Mouse (Mus musculus) intestine, postnatal 0 days (tissue): ENCODE results near the gene Kxd1. TPM values are rescaled to one million over a fixed set of nuclear protein-coding genes. Genes with fewer than 3 reads are reported as not detected.

Source experiments
- ATAC-seq: fragments of 200-750 bp; cut with Nextera tagmentation; 2 replicates; pipeline ENCODE4 v1.8.0; 2017; ENCODE audit warnings: mild to moderate bottlenecking, moderate TSS enrichment, moderate library complexity
- H3K27ac ChIP-seq: fragments of 300-500 bp; sonication (generic); 2 replicates; pipeline ENCODE4 v1.5.1; 2014; ENCODE audit warnings: mild to moderate bottlenecking, low read depth, low read length, moderate library complexity
- H3K27me3 ChIP-seq: fragments of 300-500 bp; sonication (generic); replicated peaks from 2 replicates; pipeline ENCODE4 v1.6.1; 2014; ENCODE audit warnings: low read length, mixed read lengths; ENCODE audit not compliant: control insufficient read depth, insufficient read depth
- H3K36me3 ChIP-seq: fragments of 300-500 bp; sonication (generic); 2 replicates; pipeline ENCODE4 v1.6.1; 2014; ENCODE audit warnings: mild to moderate bottlenecking, moderate library complexity; ENCODE audit not compliant: control insufficient read depth, insufficient read depth
- H3K4me1 ChIP-seq: fragments of 300-500 bp; sonication (generic); replicated peaks from 2 replicates; pipeline ENCODE4 v1.6.1; 2014; ENCODE audit warnings: antibody characterized with exemption, low read length, mixed read lengths; ENCODE audit not compliant: control insufficient read depth, insufficient read depth
- H3K4me2 ChIP-seq: fragments of 300-500 bp; sonication (generic); replicated peaks from 2 replicates; pipeline ENCODE4 v1.6.1; 2014; ENCODE audit warnings: low read depth, mild to moderate bottlenecking, moderate library complexity
- H3K4me3 ChIP-seq: fragments of 300-500 bp; sonication (generic); 2 replicates; pipeline ENCODE4 v1.5.1; 2014; ENCODE audit warnings: low read depth, low read length
- H3K9ac ChIP-seq: fragments of 300-500 bp; sonication (generic); 2 replicates; pipeline ENCODE4 v1.6.1; 2014; ENCODE audit warnings: mild to moderate bottlenecking, low read depth, low read length
- H3K9me3 ChIP-seq: fragments of 300-500 bp; sonication (generic); 2 replicates; pipeline ENCODE4 v1.6.1; 2016; ENCODE audit warnings: mixed run types; ENCODE audit not compliant: control insufficient read depth
- CTCF ChIP-seq: sonication (generic); IDR thresholded peaks from 2 replicates; pipeline ENCODE4 v1.5.1; 2016; ENCODE audit warnings: low read depth, mild to moderate bottlenecking, control low read depth, antibody characterized with exemption, moderate library complexity
- WGBS: fragments of 180-500 bp; shearing (Covaris S2); extraction: QIAGEN DNeasy Blood & Tissue Kit; methylation state at CpG from one replicate; pipeline ENCODE4 v1.1.7; 2014; 5-methylcytosine and 5-hydroxymethylcytosine counted together
- polyA plus RNA-seq: library from polyadenylated mRNA; unstranded; fragments of >200 nt; fragmentation: Nextera tagmentation; extraction: Ambion mirVana; gene quantifications from 2 replicates; pipeline ENCODE4 v1.2.1, GENCODE M21; 2015

The Kxd1 gene
- polyA plus RNA-seq, 1 experiment from 2014 or later: 46.4 TPM

GRCm38 (mm10) chr8:70507027-70507393 is 20.7 kb downstream of the Kxd1 start:
- H3K4me1 ChIP-seq: no peaks in the 10 kb centered on the region; the same call in none of the 2 replicates
- 0 out of 2 replicates have a peak, but pooled peaks cover 2% of the 10 kb centered on the region for H3K27me3 ChIP-seq
- ATAC-seq: no peak
- no peak overlapping the region for H3K4me3 ChIP-seq
- peaks cover 25% of the 10 kb centered on the region; the same call in 1 of the 2 replicates for H3K36me3 ChIP-seq
- TF ChIP-seq CTCF: no peak
- no peaks in the 10 kb centered on the region for H3K9me3 ChIP-seq
- H3K4me2 ChIP-seq: no peak overlapping the region
- 53% methylated on average over 5 of the region's 5 CpGs for WGBS
- H3K27ac ChIP-seq: no peak overlapping the region
- H3K9ac ChIP-seq: no peak overlapping the region

DNA sequence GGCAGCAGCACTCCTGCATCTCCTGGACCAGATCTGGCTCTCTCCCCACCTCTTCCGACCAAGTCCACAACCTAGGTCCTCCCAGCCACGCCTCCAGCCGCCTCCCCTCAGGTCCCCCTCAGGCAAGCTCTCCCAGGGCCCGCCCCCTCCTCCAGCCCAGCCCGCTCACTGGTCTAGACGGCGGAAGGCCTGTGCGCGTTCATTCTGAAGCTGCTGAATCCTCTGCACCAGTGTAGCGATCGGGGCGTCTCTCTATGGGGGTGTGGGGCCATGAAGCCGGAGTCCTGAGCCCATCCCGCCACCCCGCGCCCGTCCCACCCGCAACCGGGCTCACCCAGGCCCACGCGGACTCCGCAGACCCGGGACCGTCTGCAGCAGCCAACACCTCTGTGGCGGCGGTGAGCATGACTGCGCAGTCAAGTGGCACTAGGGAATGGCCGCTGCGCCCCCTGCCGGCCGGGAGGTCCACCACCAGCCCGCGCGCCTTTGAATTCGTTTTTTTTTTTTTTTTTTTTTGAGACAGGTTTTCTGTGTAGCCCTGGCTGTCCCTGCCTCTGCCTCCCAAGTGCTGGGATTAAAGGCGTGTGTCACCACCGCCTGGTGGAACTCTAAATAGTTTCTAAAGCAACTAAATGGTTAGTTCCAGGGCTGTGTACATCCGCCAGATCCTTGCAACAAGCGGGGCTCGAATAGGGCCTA is 21.3 kb downstream of the Kxd1 start, which contains the start of gene Rex1bd:
Gene Rex1bd (minus strand): TSS at position 425 of the 699 bp plus-strand sequence.
- WGBS: 3% methylated on average over 40 of the region's 40 CpGs
- peak within 1 kb of the TSS; percentile 82 for H3K4me2 ChIP-seq
- ATAC-seq: peak; percentile 75
- peak within 1 kb of the TSS; percentile 81 for H3K27ac ChIP-seq
- peak within 1 kb of the TSS; percentile 59 for H3K4me3 ChIP-seq
- H3K4me1 ChIP-seq: no peaks in the 10 kb centered on the region; the same call in none of the 2 replicates
- peaks cover 25% of the 10 kb centered on the region; the same call in 1 of the 2 replicates for H3K36me3 ChIP-seq
- H3K9me3 ChIP-seq: no peaks in the 10 kb centered on the region
- peaks cover 7% of the 10 kb centered on the region; the same call in 1 of the 2 replicates for H3K27me3 ChIP-seq
- peak; percentile 93 for TF ChIP-seq CTCF
- peak within 1 kb of the TSS; percentile 60 for H3K9ac ChIP-seq

GRCm38 (mm10) chr8:70505698-70506327 is 21.9 kb downstream of the Kxd1 start:
- Histone ChIP-seq H3K9ac (peak overlapping the region; percentile 60), H3K9me3 (no peaks in the 10 kb centered on the region), H3K4me2 (peak overlapping the region; percentile 82), H3K36me3 (peaks cover 25% of the 10 kb centered on the region; the same call in 1 of the 2 replicates), H3K27ac (0 out of 2 replicates have a peak overlapping the region, but pooled peaks have one; percentile 81), H3K4me3 (peak overlapping the region; percentile 59), H3K4me1 (no peaks in the 10 kb centered on the region; the same call in none of the 2 replicates), H3K27me3 (peaks cover 12% of the 10 kb centered on the region; the same call in 1 of the 2 replicates)
- TF ChIP-seq CTCF: no peak
- 35% methylated on average over 32 of the region's 32 CpGs for WGBS
- ATAC-seq: no peak

GRCm38 (mm10) chr8:70504851-70505250 is 22.9 kb downstream of the Kxd1 start:
- Histone ChIP-seq H3K9me3 (no peaks in the 10 kb centered on the region), H3K4me1 (no peaks in the 10 kb centered on the region; the same call in none of the 2 replicates), H3K36me3 (peaks cover 25% of the 10 kb centered on the region; the same call in 1 of the 2 replicates), H3K4me2 (no peak overlapping the region), H3K27ac (no peak overlapping the region), H3K4me3 (no peak overlapping the region), H3K27me3 (peaks cover 19% of the 10 kb centered on the region), H3K9ac (no peak overlapping the region)
- no peak for ATAC-seq
- 88% methylated on average over 3 of the region's 3 CpGs for WGBS
- TF ChIP-seq CTCF: peak; percentile 93

DNA sequence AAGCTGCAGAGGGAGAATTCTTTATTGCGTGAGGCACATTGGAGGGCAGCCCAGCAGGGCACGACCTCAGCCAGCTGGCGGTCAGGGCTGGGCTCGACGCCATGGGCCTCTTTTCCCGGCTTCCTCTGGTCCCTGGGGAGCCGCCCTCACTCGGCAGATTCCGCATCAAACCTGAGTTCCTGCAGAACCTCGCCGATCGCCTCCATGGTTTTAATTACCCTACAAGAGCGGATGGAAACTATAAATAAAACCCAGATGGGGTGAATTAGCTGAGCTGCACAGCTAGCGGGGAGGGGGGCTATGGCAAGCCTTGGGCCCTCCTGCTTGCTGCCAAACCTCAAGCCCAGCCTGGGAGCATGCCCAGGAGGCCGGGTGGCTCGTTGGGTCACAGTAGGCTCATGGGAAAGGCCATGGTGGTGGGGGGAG is 23.5 kb downstream of the Kxd1 start:
- WGBS: 69% methylated on average over 16 of the region's 16 CpGs
- Histone ChIP-seq H3K9me3 (no peaks in the 10 kb centered on the region), H3K4me2 (no peak overlapping the region), H3K27me3 (peaks cover 24% of the 10 kb centered on the region), H3K4me1 (no peaks in the 10 kb centered on the region; the same call in none of the 2 replicates), H3K9ac (no peak overlapping the region), H3K4me3 (no peak overlapping the region), H3K36me3 (peaks cover 25% of the 10 kb centered on the region; the same call in 1 of the 2 replicates), H3K27ac (no peak overlapping the region)
- no peak for ATAC-seq
- TF ChIP-seq CTCF: no peak

GRCm38 (mm10) chr8:70503062-70503750 is 24.6 kb downstream of the Kxd1 start:
- no peaks in the 10 kb centered on the region; the same call in 1 of the 2 replicates for H3K4me1 ChIP-seq
- H3K36me3 ChIP-seq: peaks cover 25% of the 10 kb centered on the region; the same call in 1 of the 2 replicates
- H3K9me3 ChIP-seq: no peaks in the 10 kb centered on the region
- no peak overlapping the region for H3K4me3 ChIP-seq
- H3K27me3 ChIP-seq: peaks cover 35% of the 10 kb centered on the region
- TF ChIP-seq CTCF: peak; percentile 92
- 19% methylated on average over 46 of the region's 46 CpGs for WGBS
- ATAC-seq: peak; percentile 18; the same call in 1 of the 2 replicates
- no peak overlapping the region for H3K27ac ChIP-seq
- H3K9ac ChIP-seq: no peak overlapping the region
- no peak overlapping the region for H3K4me2 ChIP-seq
